Mouse (Mus musculus) myocyte (in vitro differentiated cells): ENCODE measurements around the gene Vopp1. TPM values are rescaled to one million over a fixed set of nuclear protein-coding genes. Genes with fewer than 3 reads are reported as not detected.

Experiments
- H3K27me3 ChIP-seq: one replicate; pipeline ENCODE4 v1.6.1; 2011; ENCODE audit not compliant: control insufficient read depth, insufficient read depth, insufficient read length
- H3K36me3 ChIP-seq: one replicate; pipeline ENCODE4 v1.6.1; 2011; ENCODE audit not compliant: control insufficient read depth, insufficient read depth
- H3K4me2 ChIP-seq: one replicate; pipeline ENCODE4 v1.6.1; 2011; ENCODE audit warnings: low read depth, control low read depth
- H3K4me3 ChIP-seq: one replicate; pipeline ENCODE4 v1.5.1; 2011; ENCODE audit warnings: mild to moderate bottlenecking, control low read depth, moderate library complexity
- H3K79me2 ChIP-seq: one replicate; pipeline ENCODE4 v1.6.1; 2011; ENCODE audit not compliant: control insufficient read depth, insufficient read depth
- H3ac ChIP-seq: one replicate; pipeline ENCODE4 v1.6.1; 2011; ENCODE audit not compliant: control insufficient read depth, insufficient read length
- CEBPB ChIP-seq: IDR thresholded peaks from 2 replicates; pipeline ENCODE4 v1.6.1; 2011; ENCODE audit warnings: mild to moderate bottlenecking, moderate library complexity; ENCODE audit not compliant: poor library complexity, insufficient read depth, severe bottlenecking
- E2F4 ChIP-seq: IDR thresholded peaks from one replicate; pipeline ENCODE4 v1.6.1; 2011; ENCODE audit warnings: mild to moderate bottlenecking, control low read depth, moderate library complexity; ENCODE audit not compliant: insufficient read depth
- MAX ChIP-seq: IDR thresholded peaks from one replicate; pipeline ENCODE4 v1.6.1; 2011; ENCODE audit warnings: low read depth, mild to moderate bottlenecking, control low read depth
- MYOD1 ChIP-seq, 3 experiments: IDR thresholded peaks; one replicate each; pipeline ENCODE4 v1.6.1; 2011; ENCODE audit warnings: control low read depth in 2 of 3, low read depth in 2 of 3, mild to moderate bottlenecking in 2 of 3, moderate library complexity in 1 of 3; ENCODE audit not compliant: insufficient read length in 2 of 3, control insufficient read depth in 1 of 3
- MYOG ChIP-seq, 3 experiments: IDR thresholded peaks; one replicate each; pipeline ENCODE4 v1.6.1; 2011; ENCODE audit warnings: control low read depth in 2 of 3, low read depth in 2 of 3, mild to moderate bottlenecking in 2 of 3; ENCODE audit not compliant: insufficient read length in 2 of 3, control insufficient read depth in 1 of 3, insufficient read depth in 1 of 3
- POLR2A ChIP-seq: IDR thresholded peaks from one replicate; pipeline ENCODE4 v1.6.1; 2011; ENCODE audit warnings: low read depth, mild to moderate bottlenecking, control low read depth, moderate library complexity; ENCODE audit not compliant: insufficient read length
- POLR2AphosphoS2 ChIP-seq: IDR thresholded peaks from one replicate; pipeline ENCODE4 v1.6.1; 2011; ENCODE audit warnings: low read depth, control low read depth; ENCODE audit not compliant: insufficient read length
- REST ChIP-seq: IDR thresholded peaks from one replicate; pipeline ENCODE4 v1.6.1; 2011; ENCODE audit warnings: mild to moderate bottlenecking, control low read depth, moderate library complexity; ENCODE audit not compliant: insufficient read depth, insufficient read length
- SRF ChIP-seq: IDR thresholded peaks from one replicate; pipeline ENCODE4 v1.6.1; 2011; ENCODE audit warnings: low read depth; ENCODE audit not compliant: control insufficient read depth, insufficient read length
- TCF12 ChIP-seq: IDR thresholded peaks from one replicate; pipeline ENCODE4 v1.6.1; 2011; ENCODE audit warnings: mild to moderate bottlenecking, control low read depth; ENCODE audit not compliant: poor library complexity, insufficient read depth, severe bottlenecking
- TCF3 ChIP-seq: IDR thresholded peaks from one replicate; pipeline ENCODE4 v1.6.1; 2011; ENCODE audit warnings: low read depth, control low read depth; ENCODE audit not compliant: insufficient read length
- USF1 ChIP-seq: IDR thresholded peaks from one replicate; pipeline ENCODE4 v1.6.1; 2011; ENCODE audit warnings: low read depth, mild to moderate bottlenecking, control low read depth, moderate library complexity
- polyA plus RNA-seq: library from polyadenylated mRNA; unstranded; fragments of >200 nt; fragmentation: generic; extraction: Trizol; gene quantifications from one replicate; pipeline ENCODE4 v1.2.1, GENCODE M21; 2012; ENCODE audit warnings: missing spikeins

Gene Vopp1
- polyA plus RNA-seq, 1 experiment: 13.7 TPM

DNA sequence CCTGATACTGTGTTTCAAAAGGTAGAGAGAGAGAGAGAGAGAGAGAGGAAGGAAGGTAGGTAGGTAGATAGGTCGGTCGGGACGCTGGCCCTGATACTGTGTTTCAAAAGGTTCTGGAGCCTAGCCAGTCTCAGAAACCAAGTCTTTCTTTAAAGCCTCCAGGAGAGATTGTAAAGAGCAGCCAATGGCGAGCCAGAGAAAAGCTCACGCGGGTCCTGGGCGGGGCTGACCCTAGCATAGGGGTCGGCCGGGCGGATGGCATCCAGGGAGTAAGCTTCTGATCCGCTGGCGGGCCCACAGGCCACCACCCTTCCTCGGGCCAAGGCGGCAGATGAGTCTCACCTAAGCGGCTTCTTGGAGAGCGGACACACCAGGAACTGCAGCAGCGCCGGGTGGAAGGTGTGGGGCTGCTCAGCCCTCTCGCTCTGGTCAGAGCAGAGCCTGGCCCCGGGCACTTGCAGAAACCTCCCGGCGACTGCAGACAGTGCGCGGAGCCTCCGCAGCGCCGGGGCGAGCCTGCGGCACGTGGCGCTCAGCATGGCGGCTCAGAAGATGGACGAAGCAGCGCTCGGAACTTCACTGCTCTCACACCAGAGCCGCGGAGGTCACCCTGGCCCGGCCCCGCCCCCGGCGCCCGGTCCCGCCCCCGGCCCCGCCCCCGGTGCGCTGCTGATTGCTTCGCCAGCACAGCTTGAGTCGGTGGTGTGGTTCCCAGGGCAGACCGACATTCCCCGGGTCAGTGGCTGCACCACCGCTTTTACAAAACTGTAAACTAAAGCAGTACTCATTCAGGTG is 133.3 kb downstream of the Vopp1 start, which contains the start of gene Pyurf:
TSS of gene Pyurf (minus strand) at position 612 of the 795 bp plus-strand sequence.
- no peaks in the 10 kb centered on the region for H3K36me3 ChIP-seq
- peak within 1 kb of the TSS; percentile 8 for H3ac ChIP-seq
- TF ChIP-seq POLR2A (peak; percentile 89), TCF12 (no peak), MYOD1 (IDR thresholded peaks at IDR 0.05; ENCODE audit: control insufficient read depth in 1 of 3, insufficient read length in 2 of 3, low read depth in 2 of 3) (no peak), USF1 (peak; percentile 83), TCF3 (no peak), POLR2AphosphoS2 (peak; percentile 90), MYOG (IDR thresholded peaks at IDR 0.05; ENCODE audit: control insufficient read depth in 1 of 3, insufficient read depth in 1 of 3, insufficient read length in 2 of 3, low read depth in 2 of 3) (no peak), REST (no peak), E2F4 (no peak)
- H3K79me2 ChIP-seq: peaks cover 10% of the 10 kb centered on the region
- peak within 1 kb of the TSS; percentile 85 for H3K4me2 ChIP-seq
- H3K4me3 ChIP-seq: peak within 1 kb of the TSS; percentile 59
- H3K27me3 ChIP-seq: no peaks in the 10 kb centered on the region

DNA sequence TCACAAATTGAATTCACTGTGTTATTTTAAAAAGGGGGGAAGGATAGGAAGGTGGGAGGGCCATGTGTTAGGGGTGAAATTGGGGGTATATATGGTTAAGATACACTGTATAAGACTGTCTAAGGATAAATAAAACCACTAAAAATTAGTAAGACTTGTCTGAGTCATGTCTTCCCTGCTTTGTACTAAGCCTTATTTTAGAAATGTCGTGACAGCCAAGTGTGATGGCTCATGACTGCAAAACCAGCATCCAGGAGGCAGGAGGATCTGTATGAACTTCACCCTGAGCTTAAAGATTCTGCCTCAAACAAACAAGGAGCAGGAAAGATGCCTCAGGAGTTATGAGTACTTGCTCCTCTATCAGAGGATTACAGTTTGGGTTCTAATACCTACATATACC is 140.8 kb downstream of the Vopp1 start:
- H3K4me3 ChIP-seq: no peak overlapping the region
- no peak overlapping the region for H3ac ChIP-seq
- no peak overlapping the region for H3K4me2 ChIP-seq
- H3K27me3 ChIP-seq: no peaks in the 10 kb centered on the region
- no peak for TF ChIP-seq MYOG (IDR thresholded peaks at IDR 0.05; ENCODE audit: control insufficient read depth in 1 of 3, insufficient read depth in 1 of 3, insufficient read length in 2 of 3, low read depth in 2 of 3)
- no peak for TF ChIP-seq CEBPB
- TF ChIP-seq REST: no peak
- no peak for TF ChIP-seq TCF3
- TF ChIP-seq MAX: no peak
- TF ChIP-seq POLR2A: no peak
- TF ChIP-seq TCF12: no peak
- TF ChIP-seq USF1: no peak
- TF ChIP-seq E2F4: no peak
- TF ChIP-seq SRF: no peak
- no peak for TF ChIP-seq MYOD1 (IDR thresholded peaks at IDR 0.05; ENCODE audit: control insufficient read depth in 1 of 3, insufficient read length in 2 of 3, low read depth in 2 of 3)
- TF ChIP-seq POLR2AphosphoS2: no peak
- H3K36me3 ChIP-seq: no peaks in the 10 kb centered on the region
- no peaks in the 10 kb centered on the region for H3K79me2 ChIP-seq

Other genes with a start within 250 kb of the Vopp1 start
- 0.44 TPM for gene Herc6, start 244.2 kb downstream of the Vopp1 start, polyA plus RNA-seq
- gene Pyurf, start 133.1 kb downstream of the Vopp1 start, polyA plus RNA-seq: 10.1 TPM
- gene Lancl2, start 122.6 kb downstream of the Vopp1 start, polyA plus RNA-seq: 5.8 TPM
- gene Vmn1r21, start 25.2 kb upstream of the Vopp1 start, polyA plus RNA-seq: not detected
- gene Vmn1r22, start 82.9 kb upstream of the Vopp1 start, polyA plus RNA-seq: not detected
- gene Vmn1r23, start 101.7 kb upstream of the Vopp1 start, polyA plus RNA-seq: not detected
- gene Vmn1r24, start 136.3 kb upstream of the Vopp1 start, polyA plus RNA-seq: not detected
- not detected for gene Vmn1r25, start 155.7 kb upstream of the Vopp1 start, polyA plus RNA-seq
- gene Vmn1r26, start 190.0 kb upstream of the Vopp1 start, polyA plus RNA-seq: not detected